Mouse (Mus musculus) midbrain, postnatal 0 days (tissue): ENCODE results near the gene Tmem19. TPM values are rescaled to one million over a fixed set of nuclear protein-coding genes. Genes with fewer than 3 reads are reported as not detected.

Experiments used
- ATAC-seq: fragments of 200-750 bp; cut with Nextera tagmentation; 2 replicates; pipeline ENCODE4 v1.8.0; 2017; ENCODE audit warnings: moderate number of reproducible peaks, mild to moderate bottlenecking, moderate TSS enrichment, moderate library complexity; ENCODE audit not compliant: low FRiP score
- DNase-seq: peaks from one replicate; pipeline ENCODE4 v3.0.0-alpha.2; 2015; ENCODE audit warnings: low spot score
- H3K27ac ChIP-seq: fragments of 300-500 bp; sonication (generic); 2 replicates; pipeline ENCODE4 v1.5.1; 2014; ENCODE audit warnings: low read depth, mild to moderate bottlenecking, low read length, mixed read lengths
- H3K27me3 ChIP-seq: fragments of 300-500 bp; sonication (generic); 2 replicates; pipeline ENCODE4 v1.6.1; 2014; ENCODE audit warnings: low read length, control low read depth, mixed read lengths; ENCODE audit not compliant: insufficient read depth
- H3K36me3 ChIP-seq: fragments of 300-500 bp; sonication (generic); 2 replicates; pipeline ENCODE4 v1.6.1; 2014; ENCODE audit warnings: low read length, control low read depth, mixed read lengths; ENCODE audit not compliant: insufficient read depth
- H3K4me1 ChIP-seq: fragments of 300-500 bp; sonication (generic); 2 replicates; pipeline ENCODE4 v1.6.1; 2014; ENCODE audit warnings: mild to moderate bottlenecking, control low read depth, antibody characterized with exemption, low read length, mixed read lengths; ENCODE audit not compliant: insufficient read depth
- H3K4me2 ChIP-seq: fragments of 300-500 bp; sonication (generic); 2 replicates; pipeline ENCODE4 v1.6.1; 2014; ENCODE audit warnings: low read depth, mild to moderate bottlenecking, low read length, mixed read lengths; ENCODE audit not compliant: poor library complexity, severe bottlenecking
- H3K4me3 ChIP-seq: fragments of 300-500 bp; sonication (generic); 2 replicates; pipeline ENCODE4 v1.5.1; 2014; ENCODE audit warnings: low read depth, mild to moderate bottlenecking, low read length, moderate library complexity
- H3K9ac ChIP-seq: fragments of 300-500 bp; sonication (generic); replicated peaks from 2 replicates; pipeline ENCODE4 v1.6.1; 2014; ENCODE audit warnings: mild to moderate bottlenecking, low read length, moderate library complexity, mixed read lengths; ENCODE audit not compliant: poor library complexity, severe bottlenecking
- H3K9me3 ChIP-seq: fragments of 300-500 bp; sonication (generic); 2 replicates; pipeline ENCODE4 v1.6.1; 2016; ENCODE audit warnings: low read length, control low read depth
- CTCF ChIP-seq: IDR thresholded peaks from 2 replicates; pipeline ENCODE4 v1.5.1; 2016; ENCODE audit warnings: antibody characterized with exemption, mild to moderate bottlenecking
- WGBS: fragments of 180-500 bp; shearing (Covaris S2); extraction: QIAGEN DNeasy Blood & Tissue Kit; methylation state at CpG from one replicate; pipeline ENCODE4 v1.1.7; 2014; 5-methylcytosine and 5-hydroxymethylcytosine counted together
- polyA plus RNA-seq: library from polyadenylated mRNA; unstranded; fragments of >200 nt; fragmentation: Nextera tagmentation; extraction: Ambion mirVana; gene quantifications from 2 replicates; pipeline ENCODE4 v1.2.1, GENCODE M21; 2015
- total RNA-seq: library from RNA; depleted of rRNA; stranded (reverse); fragments of >200 nt; gene quantifications from 2 replicates; pipeline ENCODE4 v1.2.3, GENCODE M21; 2014

Tmem19 gene
- total and polyA plus RNA-seq, 2 experiments from 2014 or later: 22.1 to 36.6 TPM

GRCm38 (mm10) chr10:115342771-115343425 is 19.4 kb downstream of the Tmem19 start:
- DNase-seq (no peak), ATAC-seq (no peak)
- peaks cover 17% of the 10 kb centered on the region for H3K36me3 ChIP-seq
- H3K27me3 ChIP-seq: no peaks in the 10 kb centered on the region
- no peak overlapping the region for H3K4me3 ChIP-seq
- no peaks in the 10 kb centered on the region for H3K9me3 ChIP-seq
- no peak overlapping the region for H3K9ac ChIP-seq
- H3K27ac ChIP-seq: no peak overlapping the region
- no peak for TF ChIP-seq CTCF
- 88% methylated on average over 4 of the region's 4 CpGs for WGBS
- H3K4me2 ChIP-seq: no peak overlapping the region
- no peaks in the 10 kb centered on the region for H3K4me1 ChIP-seq

GRCm38 (mm10) chr10:115339820-115340328 is 22.4 kb downstream of the Tmem19 start:
- no peak for ATAC-seq
- no peak overlapping the region for H3K4me2 ChIP-seq
- no peak overlapping the region for H3K9ac ChIP-seq
- H3K4me1 ChIP-seq: no peaks in the 10 kb centered on the region
- no peak overlapping the region for H3K4me3 ChIP-seq
- H3K27ac ChIP-seq: no peak overlapping the region
- 94% methylated on average over 7 of the region's 7 CpGs for WGBS
- H3K9me3 ChIP-seq: no peaks in the 10 kb centered on the region
- no peaks in the 10 kb centered on the region for H3K27me3 ChIP-seq
- peaks cover 17% of the 10 kb centered on the region for H3K36me3 ChIP-seq
- no peak for TF ChIP-seq CTCF
- no peak for DNase-seq

GRCm38 (mm10) chr10:115336901-115337300 is 25.4 kb downstream of the Tmem19 start:
- no peak for ATAC-seq
- peaks cover 11% of the 10 kb centered on the region for H3K36me3 ChIP-seq

GRCm38 (mm10) chr10:115333528-115333927 is 28.8 kb downstream of the Tmem19 start:
- Histone ChIP-seq H3K9ac (no peak overlapping the region), H3K27me3 (no peaks in the 10 kb centered on the region), H3K36me3 (no peaks in the 10 kb centered on the region), H3K4me3 (no peak overlapping the region), H3K4me1 (no peaks in the 10 kb centered on the region), H3K4me2 (no peak overlapping the region), H3K9me3 (no peaks in the 10 kb centered on the region), H3K27ac (no peak overlapping the region)
- ATAC-seq (no peak), DNase-seq (no peak)
- 68% methylated on average over 9 of the region's 9 CpGs for WGBS
- no peak for TF ChIP-seq CTCF

More at GRCm38 (mm10) chr10:115336901-115337300, 25.4 kb downstream of the Tmem19 start:
- no peak for DNase-seq
- Histone ChIP-seq H3K9ac (no peak overlapping the region), H3K9me3 (no peaks in the 10 kb centered on the region), H3K4me2 (no peak overlapping the region), H3K4me3 (no peak overlapping the region), H3K27ac (no peak overlapping the region), H3K4me1 (no peaks in the 10 kb centered on the region), H3K27me3 (no peaks in the 10 kb centered on the region)
- 85% methylated on average over 4 of the region's 4 CpGs for WGBS
- TF ChIP-seq CTCF: no peak

GRCm38 (mm10) chr10:115332997-115333396 is 29.3 kb downstream of the Tmem19 start:
- Histone ChIP-seq H3K36me3 (no peaks in the 10 kb centered on the region), H3K4me2 (no peak overlapping the region), H3K27me3 (no peaks in the 10 kb centered on the region), H3K4me1 (no peaks in the 10 kb centered on the region), H3K9me3 (no peaks in the 10 kb centered on the region), H3K27ac (no peak overlapping the region), H3K4me3 (no peak overlapping the region), H3K9ac (no peak overlapping the region)
- no peak for TF ChIP-seq CTCF
- DNase-seq: no peak
- 90% methylated on average over 4 of the region's 4 CpGs for WGBS
- no peak for ATAC-seq

- DNase-seq (no peak), ATAC-seq (no peak)
- Histone ChIP-seq H3K27ac (no peak overlapping the region), H3K9ac (no peak overlapping the region), H3K27me3 (no peaks in the 10 kb centered on the region), H3K9me3 (no peaks in the 10 kb centered on the region), H3K36me3 (no peaks in the 10 kb centered on the region), H3K4me2 (no peak overlapping the region), H3K4me3 (no peak overlapping the region), H3K4me1 (no peaks in the 10 kb centered on the region)
- TF ChIP-seq CTCF: no peak
- WGBS: 88% methylated on average over 8 of the region's 8 CpGs
These were observed 29.8 kb downstream of the Tmem19 start for GRCm38 (mm10) chr10:115332420-115332952.
